Mouse (Mus musculus) leukemia stem cell, adult 10-12 weeks (primary cell): ENCODE results near the gene Acot1. TPM values are rescaled to one million over a fixed set of nuclear protein-coding genes. Genes with fewer than 3 reads are reported as not detected.

Experiments used
- polyA plus RNA-seq: library from polyadenylated mRNA; stranded (reverse); fragments of >175 nt; gene quantifications from 2 replicates; pipeline ENCODE4 v1.2.3, GENCODE M21; 2012; ENCODE audit warnings: low replicate concordance

Acot1 gene
- polyA plus RNA-seq, result 1.5 and 2.1 TPM in 2 replicates

GRCm38 (mm10) chr12:84009171-84009965, at the start of gene Acot1:
TSS of gene Acot1 (plus strand) at chr12:84009490.

GRCm38 (mm10) chr12:83984752-83985151, 24.5 kb upstream of the Acot1 start, which contains the start of gene Heatr4:
TSS of gene Heatr4 (minus strand) at chr12:83984852.

GRCm38 (mm10) chr12:83987583-83988441, 21.5 kb upstream of the Acot1 start, which contains the start of gene Acot2:
TSS of gene Acot2 (plus strand) at chr12:83987861.

GRCm38 (mm10) chr12:84038241-84038640, 29.0 kb downstream of the Acot1 start, which contains the start of gene Acot4:
TSS of gene Acot4 (plus strand) at chr12:84038379.

GRCm38 (mm10) chr12:84038691-84039111, 29.4 kb downstream of the Acot1 start, which contains the start of gene Gm49366:
TSS of gene Gm49366 (plus strand) at chr12:84038935.

GRCm38 (mm10) chr12:84051937-84052474, 42.7 kb downstream of the Acot1 start, which contains the start of gene Acot3:
TSS of gene Acot3 (plus strand) at chr12:84052144.

Other genes with a start within 250 kb of the Acot1 start
- gene Papln, start 245.9 kb upstream of the Acot1 start, polyA plus RNA-seq, result 0.42 and 0.46 TPM in 2 replicates
- gene Numb, start 87.6 kb upstream of the Acot1 start, polyA plus RNA-seq, result 18.7 and 32.0 TPM in 2 replicates
- 79.6 and 80.0 TPM in 2 replicates for gene Riox1, start 58.9 kb upstream of the Acot1 start, polyA plus RNA-seq
- gene Heatr4, start 24.6 kb upstream of the Acot1 start, polyA plus RNA-seq, result not detected in 2 replicates
- gene Acot2, start 21.6 kb upstream of the Acot1 start, polyA plus RNA-seq, result 8.2 and 14.4 TPM in 2 replicates
- 0.28 and 0.70 TPM in 2 replicates for gene Acot4, start 28.9 kb downstream of the Acot1 start, polyA plus RNA-seq
- gene Gm49366, start 29.4 kb downstream of the Acot1 start, polyA plus RNA-seq, result not detected in 2 replicates
- gene Acot3, start 42.7 kb downstream of the Acot1 start, polyA plus RNA-seq, result not detected in 2 replicates
- not detected in 2 replicates for gene Acot5, start 59.8 kb downstream of the Acot1 start, polyA plus RNA-seq
- gene Acot6, start 91.2 kb downstream of the Acot1 start, polyA plus RNA-seq, result 1.6 and 2.9 TPM in 2 replicates
- 0.16 TPM in 1 of 2 replicates, not detected in the other for gene Dnal1, start 104.9 kb downstream of the Acot1 start, polyA plus RNA-seq
- gene Pnma1, start 139.0 kb downstream of the Acot1 start, polyA plus RNA-seq, result 0.57 and 0.73 TPM in 2 replicates
- 52.1 and 104 TPM in 2 replicates for gene Elmsan1, start 209.4 kb downstream of the Acot1 start, polyA plus RNA-seq